Mouse (Mus musculus) gastrocnemius, postnatal 4 days (tissue): Measurements from ENCODE around the gene Tmprss5. TPM values are rescaled to one million over a fixed set of nuclear protein-coding genes. Genes with fewer than 3 reads are reported as not detected.

Experiments used
- DNase-seq, 2 experiments: peaks; one replicate each; pipeline ENCODE4 v3.0.0; 2021 to 2022; ENCODE audit warnings: low spot score in 2 of 2, mixed read lengths in 2 of 2
- long read RNA-seq, 2 experiments: library from polyadenylated mRNA; stranded (forward); transcript quantifications; one replicate each; pipeline ENCODE4 v2.0.0; 2021
- total RNA-seq, 2 experiments: library from RNA; stranded (reverse); gene quantifications; 2 replicates each; pipeline ENCODE4 v1.2.3; 2021

The Tmprss5 gene
- total RNA-seq, result 1 to 10 TPM in 1 of 2 experiments, under 1 TPM in 1; 0.91 to 2.8 TPM
- long read RNA-seq, experiment 1, partial matches to known transcripts, result 4 of 5 reads
- long read RNA-seq, experiment 1, other reads (novel, unspliced or antisense), result 1 of 5 reads
- long read RNA-seq, experiment 2, partial matches to known transcripts, result 1 of 2 reads
- long read RNA-seq, experiment 2, other reads (novel, unspliced or antisense), result 1 of 2 reads

DNA sequence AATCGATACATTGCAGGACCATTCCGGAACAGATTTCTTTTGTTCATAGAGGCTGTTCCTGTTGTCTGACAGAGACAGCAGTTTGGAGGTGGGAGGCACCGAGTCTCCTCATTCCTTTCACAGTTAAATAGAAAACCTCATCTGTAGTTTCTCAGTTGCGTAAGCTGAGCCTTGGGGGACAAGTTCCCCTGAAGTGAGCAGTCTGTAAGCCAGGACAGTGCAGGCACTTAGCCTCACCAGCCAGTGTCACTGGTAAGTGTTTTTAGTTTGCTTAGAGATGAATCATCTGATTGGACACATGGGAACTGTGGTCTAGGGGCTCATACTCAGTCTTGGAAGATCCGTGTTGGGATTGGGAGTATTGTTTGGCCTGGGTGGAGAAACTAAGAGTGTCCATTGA, at the start of gene Tmprss5:
Gene Tmprss5 (plus strand): TSS at position 154 of the 400 bp plus-strand sequence.
- DNase-seq, result no peak

DNA sequence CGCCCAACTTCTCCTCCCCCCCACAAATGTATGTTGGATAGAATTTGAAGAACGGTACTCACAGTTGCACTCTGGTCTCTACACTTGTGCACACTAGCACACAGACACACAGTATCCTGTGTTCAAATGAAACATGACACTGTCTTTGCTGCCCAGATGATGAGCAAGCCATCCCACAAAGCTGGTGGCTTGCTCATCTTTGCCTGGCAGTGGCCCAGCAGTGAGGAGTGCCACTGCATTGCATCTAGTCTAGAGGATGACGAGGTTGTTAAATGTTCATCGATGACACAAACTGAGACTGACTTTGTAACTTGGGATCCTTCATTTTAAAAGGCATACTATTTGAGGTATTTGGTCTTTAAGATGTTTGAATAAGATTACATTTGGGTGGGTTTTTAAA, 46.3 kb upstream of the Tmprss5 start:
- no peak for DNase-seq

DNA sequence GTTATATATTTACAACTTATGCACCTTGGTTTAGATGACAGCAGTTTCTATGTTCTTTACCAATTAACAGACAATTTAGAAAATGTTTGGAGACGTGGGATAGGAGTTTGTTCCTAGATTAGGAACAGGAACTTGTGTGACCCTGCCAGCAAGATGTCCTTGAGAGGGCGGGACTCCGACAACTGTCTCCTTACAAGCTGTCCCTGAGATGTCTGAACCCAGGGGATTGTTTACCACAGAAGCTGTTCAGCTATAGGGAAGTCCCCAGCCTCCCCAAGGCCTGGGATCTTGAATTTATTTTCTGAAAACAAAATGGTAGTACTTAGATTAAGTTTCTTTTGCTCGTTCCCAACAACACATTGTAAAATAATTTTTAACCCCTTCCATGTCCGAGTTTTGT, 30.2 kb upstream of the Tmprss5 start:
- no peak for DNase-seq

DNA sequence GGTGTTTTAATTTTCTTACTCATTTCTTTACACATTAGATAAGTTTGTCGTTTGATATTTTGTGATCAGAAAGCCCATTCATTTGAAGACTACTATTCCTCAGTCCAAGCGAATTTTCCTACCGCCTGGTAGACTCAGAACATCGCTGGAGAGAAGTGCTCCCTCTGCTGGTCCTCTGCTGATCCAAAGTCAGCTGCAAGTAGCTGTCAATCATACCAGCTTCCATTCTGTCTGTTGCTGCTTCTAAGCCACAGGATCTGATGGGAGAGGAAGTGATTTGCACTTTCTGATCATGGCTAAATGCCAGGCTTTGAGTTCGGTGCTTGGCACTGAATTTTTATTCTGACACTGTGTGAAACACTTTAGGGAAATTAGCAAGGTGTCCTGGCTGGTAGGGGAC, 29.7 kb upstream of the Tmprss5 start:
- peak in 1 of 2 experiments; percentile 53 for DNase-seq

DNA sequence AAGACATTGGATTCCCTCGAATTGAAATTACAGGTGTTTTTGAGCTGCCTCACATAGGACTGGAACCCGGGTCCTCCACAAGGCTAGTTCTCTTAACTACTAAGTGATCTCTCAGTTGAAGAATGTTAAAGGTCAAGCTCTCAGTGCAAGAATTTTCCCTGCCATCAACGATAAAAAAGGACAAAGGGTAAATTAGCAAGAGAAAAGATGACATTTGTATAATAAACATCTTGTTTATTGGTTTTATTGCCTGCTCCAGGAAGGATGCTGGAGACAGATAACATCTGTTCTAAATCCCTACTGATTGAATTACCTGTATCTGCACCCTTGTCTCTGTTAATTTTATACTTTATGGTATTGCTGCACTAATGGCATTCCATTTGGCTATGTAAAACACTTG, 27.0 kb upstream of the Tmprss5 start:
- no peak for DNase-seq

DNA sequence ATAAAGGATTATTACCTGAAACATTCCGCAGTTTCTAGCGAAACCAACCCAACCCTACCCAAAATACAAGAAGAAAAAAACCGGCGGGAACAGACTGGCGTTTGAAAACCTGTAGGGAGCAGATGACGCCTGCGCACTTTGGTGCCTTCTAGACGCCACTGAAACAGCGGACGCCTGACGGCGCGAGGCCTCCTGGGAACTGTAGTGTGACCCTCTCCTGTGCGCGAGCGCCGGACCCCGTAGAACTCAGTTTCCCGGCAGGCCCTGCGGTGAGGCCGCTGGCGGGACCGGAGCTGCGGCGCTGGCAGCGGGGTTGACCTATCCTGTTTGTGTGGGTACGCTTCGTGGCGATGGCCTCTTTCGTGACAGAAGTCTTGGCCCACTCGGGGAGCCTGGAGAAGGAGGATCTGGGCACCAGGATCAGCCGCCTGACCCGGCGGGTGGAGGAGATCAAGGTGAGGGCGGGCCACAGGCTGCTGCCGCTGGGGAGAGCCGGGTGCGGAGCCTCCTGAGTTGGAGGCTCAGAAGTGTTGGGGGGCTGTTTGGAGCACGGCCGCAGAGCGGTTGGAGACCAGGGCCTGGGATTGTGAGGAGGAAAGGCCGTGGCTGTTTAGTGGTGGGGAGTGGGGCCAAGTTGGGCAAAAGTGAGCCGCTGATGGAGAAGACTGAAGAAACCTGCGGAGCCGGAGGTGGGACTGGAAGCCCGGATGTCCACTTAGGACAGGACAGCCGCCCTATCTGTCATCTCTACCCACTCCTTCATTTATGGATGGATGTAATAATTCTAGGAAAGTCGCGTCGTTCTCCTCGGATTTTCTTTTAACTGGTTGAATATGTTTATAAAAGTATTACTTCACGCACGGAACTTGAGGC, 25.5 kb upstream of the Tmprss5 start, which contains the start of gene Zw10:
Gene Zw10 (plus strand): TSS at position 281 of the 873 bp plus-strand sequence.
- DNase-seq, result peak; percentile 78 to 93

DNA sequence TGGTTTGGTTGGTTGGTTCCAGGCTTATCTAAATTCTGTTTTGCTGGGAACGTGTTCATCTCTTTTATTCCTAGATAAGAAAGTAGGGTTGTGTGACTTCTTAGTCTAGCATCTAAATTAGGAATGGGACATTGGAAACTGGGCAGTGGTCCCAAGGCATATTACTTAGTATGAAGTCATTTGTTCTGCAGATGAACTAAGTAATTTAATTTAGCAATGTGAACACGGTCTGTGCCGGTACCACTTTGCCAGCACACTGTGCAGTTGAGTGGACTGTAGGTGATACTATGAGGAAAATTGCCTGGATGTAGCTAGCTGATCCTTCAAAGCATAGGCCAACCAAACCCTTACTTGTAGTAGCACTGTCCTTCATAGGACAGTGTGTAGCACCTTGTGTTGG, 4.2 kb upstream of the Tmprss5 start:
- DNase-seq, result no peak

DNA sequence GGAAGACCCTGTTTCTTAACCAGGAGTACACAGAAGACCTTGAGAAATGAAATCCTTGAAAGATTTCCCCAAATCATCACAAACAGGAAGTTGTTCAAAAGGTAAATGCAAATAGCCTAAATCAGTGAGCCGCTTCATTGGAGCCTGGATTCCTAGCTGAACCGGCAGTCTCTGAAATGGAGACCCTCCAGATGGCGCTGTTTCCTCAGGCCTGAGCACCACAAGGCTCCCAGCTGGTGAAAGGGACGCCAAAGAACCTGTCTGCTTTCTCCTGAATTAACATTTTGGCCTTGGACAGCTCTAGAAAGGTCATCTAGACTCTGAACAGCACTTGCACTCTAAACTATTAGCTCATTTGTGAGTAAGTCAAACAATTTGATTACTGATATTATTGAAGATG, 501 bp downstream of the Tmprss5 start:
- peak; percentile 40 to 71 for DNase-seq

DNA sequence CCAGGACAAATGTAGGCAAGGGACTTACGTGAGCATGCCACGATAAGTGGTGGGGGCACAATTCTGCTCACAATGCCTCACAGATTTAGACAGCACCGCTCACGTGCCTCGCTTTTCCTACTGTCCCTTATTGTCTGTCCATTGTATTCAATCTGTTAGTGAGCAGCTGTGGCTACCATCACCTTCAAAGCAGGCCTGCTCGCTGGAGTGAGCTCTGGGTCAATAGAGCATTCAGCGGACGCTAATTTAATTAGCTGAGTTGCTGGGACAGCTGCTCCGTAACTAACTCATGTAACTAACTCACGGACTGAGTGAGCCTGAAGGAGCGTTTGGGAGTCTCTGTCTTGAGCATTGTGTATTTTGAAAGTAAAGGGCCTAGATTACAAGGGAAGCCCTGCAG, 6.3 kb downstream of the Tmprss5 start:
- no peak for DNase-seq

DNA sequence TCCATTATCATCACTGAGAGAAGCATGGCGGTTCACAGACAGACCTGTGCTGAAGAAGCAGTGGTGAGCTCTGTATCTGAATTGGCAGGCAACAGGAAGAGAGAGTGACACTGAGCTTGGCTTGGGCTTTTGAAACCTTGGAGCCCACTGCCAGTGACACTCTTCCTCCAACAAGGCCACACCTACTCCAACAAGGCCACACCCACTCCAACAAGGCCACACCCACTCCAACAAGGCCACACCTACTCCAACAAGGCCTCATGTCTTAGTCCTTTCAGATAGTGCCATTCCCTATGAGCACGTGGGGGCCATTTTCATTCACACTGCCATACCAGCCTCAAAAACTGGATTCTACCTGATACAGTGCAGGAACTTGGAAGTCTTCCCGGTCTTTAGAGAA, 17.8 kb downstream of the Tmprss5 start:
- no peak for DNase-seq

DNA sequence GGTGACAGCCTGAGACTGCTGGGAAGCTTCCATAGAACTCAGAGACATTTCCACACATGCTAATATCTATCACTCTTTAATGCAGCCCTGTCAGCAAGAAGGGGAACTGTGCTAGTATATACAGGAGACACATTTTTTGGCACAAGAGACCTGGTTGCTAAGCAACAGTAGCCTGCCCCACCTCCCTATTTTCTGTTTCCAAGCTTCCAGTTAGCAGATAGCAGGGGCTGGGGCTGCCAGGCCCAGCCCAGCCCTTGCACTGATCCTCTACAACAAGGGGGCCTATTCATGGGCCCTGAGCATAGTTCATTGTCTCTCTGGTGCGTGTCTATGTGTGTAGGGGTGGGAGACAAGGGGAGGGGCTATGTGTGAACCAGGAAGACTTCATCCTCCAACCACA, 21.3 kb downstream of the Tmprss5 start:
- no peak for DNase-seq

DNA sequence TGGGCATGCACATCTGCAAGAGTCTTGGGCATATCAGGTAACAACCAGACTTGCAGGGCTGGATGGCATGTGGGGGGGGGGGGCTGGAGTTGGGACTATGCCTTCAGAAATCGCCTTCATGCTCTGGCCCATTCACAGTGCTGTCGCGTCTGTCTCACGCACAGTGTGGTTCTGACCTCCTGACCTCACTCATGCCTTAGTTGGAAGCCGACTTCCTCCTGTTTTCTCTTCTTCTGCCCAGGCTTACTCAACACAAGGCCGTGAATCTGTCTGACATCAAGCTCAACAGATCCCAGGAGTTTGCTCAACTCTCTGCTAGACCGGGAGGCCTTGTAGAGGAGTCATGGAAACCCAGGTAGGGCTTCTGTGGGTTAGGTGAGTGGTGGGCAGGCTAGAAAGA, 28.0 kb downstream of the Tmprss5 start:
- DNase-seq, result no peak

DNA sequence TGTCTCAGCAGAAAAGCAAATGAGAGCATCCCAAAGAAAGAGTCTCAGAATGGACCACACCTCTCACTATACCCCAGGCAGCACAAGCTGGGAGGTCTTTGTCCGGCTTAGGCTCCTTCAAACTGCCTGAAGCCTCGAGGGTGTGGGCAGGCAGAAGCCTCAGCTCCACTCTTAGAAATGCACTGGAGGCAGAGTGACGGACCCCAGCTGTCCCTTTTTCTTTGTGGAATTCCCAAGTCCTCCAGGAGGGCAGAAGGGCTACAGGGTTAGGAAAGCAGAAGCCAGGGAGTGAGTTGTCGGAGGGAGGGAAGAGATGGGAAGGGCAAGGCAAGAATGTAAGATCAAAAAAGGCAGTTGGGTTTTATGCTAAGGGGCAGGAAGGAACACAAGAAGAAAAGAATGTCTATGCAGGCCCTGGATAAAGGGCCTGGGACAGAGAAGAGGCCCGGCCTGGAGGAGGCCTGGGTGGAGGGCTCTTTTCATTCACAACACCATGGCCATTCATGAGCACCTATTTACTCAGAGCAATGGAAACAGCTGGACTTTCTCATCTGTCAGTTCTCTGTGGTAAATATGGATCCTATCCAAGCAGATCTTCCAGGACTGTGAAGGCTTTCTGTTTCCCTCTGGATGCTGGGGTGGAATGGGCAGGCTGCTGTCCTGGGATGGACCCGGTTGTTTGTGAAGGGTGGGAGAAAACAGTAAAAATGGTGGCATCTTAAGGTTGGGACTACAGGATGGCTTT, 29.6 kb downstream of the Tmprss5 start:
- no peak for DNase-seq

DNA sequence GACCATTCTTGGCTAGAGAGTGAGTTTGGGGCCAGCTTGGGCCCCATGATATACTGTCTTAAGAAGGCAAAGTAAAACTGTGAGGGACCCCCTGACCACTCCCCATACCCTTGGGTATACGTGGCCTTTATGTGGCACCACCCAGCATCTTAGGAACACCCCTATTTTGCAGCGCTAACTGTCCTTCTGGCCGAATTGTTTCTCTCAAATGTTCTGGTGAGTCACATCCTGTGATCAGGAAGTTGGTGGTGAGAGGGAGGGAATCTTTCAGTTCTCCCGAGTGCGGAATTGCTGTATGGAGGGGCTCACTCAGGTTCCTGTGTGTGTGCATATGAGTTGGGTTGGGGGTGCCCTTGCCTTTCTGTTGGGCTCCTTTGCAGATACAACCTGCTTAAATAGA, 30.2 kb downstream of the Tmprss5 start:
- DNase-seq, result no peak

DNA sequence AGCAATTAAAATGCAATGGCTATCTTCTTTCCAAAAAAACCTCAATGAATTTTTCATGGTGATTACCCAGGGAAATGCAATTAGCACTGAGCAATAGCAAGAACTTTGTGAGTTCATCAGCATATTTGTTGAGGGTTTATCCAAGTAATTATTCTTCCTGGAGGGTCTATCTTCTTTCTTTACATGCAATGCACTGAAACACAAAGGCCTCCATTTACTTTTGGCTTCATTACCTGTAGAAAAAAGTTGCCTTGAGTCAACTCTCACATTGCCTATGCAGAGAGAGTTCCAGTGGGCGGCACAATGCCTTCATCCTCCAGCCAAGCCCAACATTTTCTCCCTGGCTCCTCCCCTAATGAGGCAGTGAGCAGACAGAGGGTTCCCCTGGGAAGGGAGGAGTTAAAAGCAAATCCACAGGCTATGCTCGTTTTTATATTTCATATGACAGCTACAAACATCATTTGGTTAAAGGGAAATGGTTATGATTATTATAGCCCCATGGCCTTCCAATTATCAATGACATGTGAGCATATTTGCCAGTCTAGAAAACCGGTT, 37.3 kb downstream of the Tmprss5 start:
- no peak for DNase-seq

DNA sequence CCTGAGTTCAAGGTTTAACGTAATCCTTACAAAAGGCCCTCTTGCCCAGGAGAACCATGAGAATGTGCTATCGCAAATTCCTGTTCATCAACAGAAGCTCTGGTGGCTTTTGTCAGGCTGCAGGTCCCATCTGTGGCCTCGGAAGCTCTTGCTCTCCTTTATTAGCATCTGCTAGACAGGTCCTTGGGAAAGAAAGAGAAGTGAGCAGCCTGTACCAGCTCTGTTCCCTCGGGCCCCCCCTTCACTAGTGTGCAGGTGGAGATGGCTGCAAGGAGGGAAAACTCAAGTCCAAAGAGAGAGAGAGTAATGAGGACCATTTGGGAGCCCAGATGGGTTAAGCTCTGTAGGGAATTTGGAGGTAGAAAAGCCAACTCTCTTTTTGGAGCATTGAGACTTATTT, 38.7 kb downstream of the Tmprss5 start:
- DNase-seq, result no peak

DNA sequence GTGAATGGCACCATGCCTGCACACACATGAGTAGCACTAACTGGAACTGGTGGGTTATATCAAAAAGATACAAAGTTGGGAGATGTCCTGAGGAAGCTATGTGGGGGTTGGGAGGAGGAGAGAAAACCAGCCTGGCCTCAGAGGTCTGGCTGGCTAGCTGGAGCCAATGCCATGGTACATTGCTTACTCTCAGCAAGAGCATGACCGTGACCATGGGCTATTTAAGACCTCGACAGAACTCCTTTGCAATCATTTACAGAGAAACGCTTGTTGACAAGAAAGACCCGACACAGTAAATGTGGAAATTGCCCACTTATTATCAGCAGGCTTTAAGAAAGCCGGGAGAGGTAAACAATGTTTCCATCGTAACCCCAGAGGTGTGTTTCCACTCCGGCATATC, 44.6 kb downstream of the Tmprss5 start:
- no peak for DNase-seq

DNA sequence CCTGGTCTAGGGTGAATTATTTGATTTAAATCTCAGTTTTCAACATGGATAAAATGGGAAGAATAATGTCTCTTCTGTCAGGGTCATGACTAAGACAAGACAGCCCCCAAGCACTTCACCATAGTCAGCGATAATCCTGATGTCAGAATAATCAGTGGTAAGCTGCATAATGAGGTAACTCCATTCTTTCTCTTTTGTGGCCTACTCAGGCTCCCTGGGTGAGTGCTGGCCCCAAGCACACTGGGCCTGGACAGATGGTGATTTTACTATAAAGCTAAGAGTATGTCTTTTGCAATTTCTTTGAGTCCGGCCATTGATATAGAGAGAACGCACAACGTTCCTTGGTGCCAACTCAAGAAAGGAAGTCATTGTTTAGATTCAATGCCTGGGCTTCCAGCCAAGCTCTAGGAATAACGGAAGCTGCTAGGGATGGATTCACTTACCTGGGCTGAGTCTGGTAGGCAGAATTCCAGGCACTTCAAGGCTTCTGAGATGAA, 49.5 kb downstream of the Tmprss5 start:
- DNase-seq, result no peak

DNA sequence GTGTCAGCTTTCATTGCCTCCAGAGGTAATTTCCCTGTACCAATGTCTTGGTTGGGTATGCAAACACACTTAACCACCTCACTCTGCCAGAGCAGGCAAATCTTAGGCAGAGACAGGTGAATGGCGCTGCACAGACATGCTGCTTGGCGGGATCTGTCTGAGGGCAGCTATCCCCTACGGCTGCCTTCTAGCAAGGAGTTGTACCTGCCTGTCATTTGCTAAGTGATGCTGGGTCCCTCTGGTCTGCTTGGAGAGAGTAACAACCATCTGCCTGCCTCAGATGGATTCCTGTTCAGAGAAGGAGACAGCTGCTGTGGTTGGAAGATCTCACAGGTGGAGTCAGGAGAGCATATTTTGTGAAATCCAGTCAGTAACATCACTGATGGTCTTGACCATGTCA, 62.8 kb downstream of the Tmprss5 start:
- DNase-seq, result no peak

DNA sequence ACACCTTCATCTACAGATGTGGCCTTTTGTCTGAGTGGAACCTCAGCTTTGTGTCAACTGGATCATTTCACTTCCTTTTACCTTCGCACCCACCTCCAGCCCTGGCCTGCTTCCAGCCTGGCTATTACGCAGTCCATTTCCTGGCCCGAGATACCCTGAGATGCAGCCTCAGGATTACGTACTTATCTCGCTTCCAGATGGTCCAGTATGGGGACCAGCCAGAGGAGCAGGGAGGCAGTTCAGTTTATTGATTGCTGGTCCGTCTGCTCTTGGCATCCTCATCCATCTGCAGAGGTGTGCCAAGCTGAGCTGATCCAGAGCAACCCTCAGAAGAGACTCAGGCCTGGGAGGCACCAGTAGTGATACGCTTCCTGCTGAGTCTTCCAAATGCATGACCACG, 64.7 kb downstream of the Tmprss5 start:
- DNase-seq, result no peak

DNA sequence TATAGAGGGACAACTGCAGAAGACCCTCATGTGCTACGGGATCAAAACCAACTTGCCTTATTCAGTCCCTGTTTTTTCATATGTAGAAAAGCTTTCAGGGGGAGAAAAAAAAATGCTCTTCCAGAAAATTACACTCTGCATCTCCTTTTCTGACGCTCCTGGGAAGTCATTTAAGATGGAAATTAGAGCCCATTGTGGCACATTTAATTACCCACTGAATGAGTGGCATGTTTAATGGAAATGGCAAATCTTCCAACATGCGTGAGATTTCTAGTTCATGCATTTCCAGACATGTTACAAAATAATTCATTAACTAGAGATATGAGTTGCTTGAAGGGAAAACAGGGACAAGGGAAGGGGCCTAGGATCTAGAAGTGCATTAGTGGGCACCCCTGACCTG, 66.0 kb downstream of the Tmprss5 start:
- DNase-seq, result no peak
